8 mouse cellular contexts compared by ENCODE assay signal in genomic region chr2:30177700-30178675, GRCm38 (mm10). TPM values are rescaled to one million over a fixed set of nuclear protein-coding genes. Genes with fewer than 3 reads are reported as not detected.
A peak's percentile ranks its signal among the peaks of the same experiment; 100 is the strongest.
DNase-seq lines count a peak whose midpoint lies in the region; ATAC-seq and TF ChIP-seq lines count a peak whose summit lies in the region.

Gene Spout1, minus strand, starts transcription at chr2:30178459.

- TF ChIP-seq CTCF in heart, adult 2 months (IDR thresholded peaks at IDR 0.05): no peak

- no peaks in the 10 kb centered on the region for H3K79me2 ChIP-seq in heart, adult 2 months (replicated peaks; ENCODE audit: control insufficient read depth, insufficient read depth, low read length)

- H3K36me3 ChIP-seq in embryonic facial prominence, embryonic 14.5 days (ENCODE audit: control insufficient read depth, insufficient read depth, low read length): peaks cover 39% of the 10 kb centered on the region
- H3K36me3 ChIP-seq in heart, adult 2 months (ENCODE audit: control insufficient read depth, insufficient read depth, low read length): no peaks in the 10 kb centered on the region
- peaks cover 44% of the 10 kb centered on the region for H3K36me3 ChIP-seq in limb, embryonic 13.5 days
- peaks cover 26% of the 10 kb centered on the region for H3K36me3 ChIP-seq in midbrain, embryonic 16.5 days (ENCODE audit: control insufficient read depth, insufficient read depth, low read length)

- H3K4me1 ChIP-seq in embryonic facial prominence, embryonic 14.5 days (ENCODE audit: control insufficient read depth, insufficient read depth, low read length): peaks cover 8% of the 10 kb centered on the region; the same call in 1 of the 2 replicates
- 0 out of 2 replicates have a peak, but pooled peaks cover 2% of the 10 kb centered on the region for H3K4me1 ChIP-seq in heart, adult 2 months (ENCODE audit: control insufficient read depth, insufficient read depth, low read length)
- peaks cover 12% of the 10 kb centered on the region for H3K4me1 ChIP-seq in limb, embryonic 13.5 days
- H3K4me1 ChIP-seq in midbrain, embryonic 16.5 days (ENCODE audit: control insufficient read depth, insufficient read depth, low read length): peaks cover 13% of the 10 kb centered on the region

- TF ChIP-seq EP300 in heart, adult 2 months (IDR thresholded peaks at IDR 0.05; ENCODE audit: insufficient read depth, low read depth, low read length): no peak; the same call in 1 of the 2 replicates

- TF ChIP-seq POLR2A in heart, adult 2 months (IDR thresholded peaks at IDR 0.05; ENCODE audit: insufficient read depth, low read depth, low read length): peak; percentile 66

- H3K27me3 ChIP-seq in embryonic facial prominence, embryonic 14.5 days (replicated peaks; ENCODE audit: control insufficient read depth, insufficient read depth, low read length): no peaks in the 10 kb centered on the region
- no peaks in the 10 kb centered on the region for H3K27me3 ChIP-seq in heart, adult 2 months (ENCODE audit: control insufficient read depth, insufficient read depth, low read length)
- no peaks in the 10 kb centered on the region for H3K27me3 ChIP-seq in limb, embryonic 13.5 days
- H3K27me3 ChIP-seq in midbrain, embryonic 16.5 days (ENCODE audit: control insufficient read depth, insufficient read depth, low read depth, low read length): no peaks in the 10 kb centered on the region

- H3K9me3 ChIP-seq in embryonic facial prominence, embryonic 14.5 days (ENCODE audit: control insufficient read depth, low read length): no peaks in the 10 kb centered on the region
- H3K9me3 ChIP-seq in limb, embryonic 13.5 days: 0 out of 2 replicates have a peak, but pooled peaks cover 4% of the 10 kb centered on the region
- no peaks in the 10 kb centered on the region for H3K9me3 ChIP-seq in midbrain, embryonic 16.5 days (replicated peaks; ENCODE audit: control insufficient read depth, low read length, poor library complexity, severe bottlenecking)

- peak within 1 kb of the TSS; percentile 80 for H3K9ac ChIP-seq in embryonic facial prominence, embryonic 14.5 days (ENCODE audit: low read depth, low read length)
- peak within 1 kb of the TSS; percentile 60 for H3K9ac ChIP-seq in heart, adult 2 months (ENCODE audit: low read depth, low read length)
- H3K9ac ChIP-seq in limb, embryonic 13.5 days: peak within 1 kb of the TSS; percentile 82
- H3K9ac ChIP-seq in midbrain, embryonic 16.5 days (ENCODE audit: low read depth, low read length): peak within 1 kb of the TSS; percentile 81

- H3K27ac ChIP-seq in embryonic facial prominence, embryonic 14.5 days (replicated peaks; ENCODE audit: low read depth, low read length): no peak within 1 kb of the TSS
- peak within 1 kb of the TSS; percentile 45 for H3K27ac ChIP-seq in heart, adult 2 months
- H3K27ac ChIP-seq in limb, embryonic 13.5 days: no peak within 1 kb of the TSS
- peak within 1 kb of the TSS; percentile 73 for H3K27ac ChIP-seq in midbrain, embryonic 16.5 days (ENCODE audit: low read length)

- ATAC-seq in embryonic facial prominence, embryonic 14.5 days (ENCODE audit: low read depth): peak; percentile 99
- peak; percentile 98 for ATAC-seq in limb, embryonic 13.5 days (ENCODE audit: low FRiP score, low read depth)
- ATAC-seq in midbrain, embryonic 16.5 days: peak; percentile 99

- intact Hi-C loops in heart, adult 2 months (cut with DNase I): loop anchor here (2.0 kb wide), 3 partner anchors 27 to 93 kb away; partner anchors contain the start of genes Kyat1 and Lrrc8a

- WGBS in embryonic facial prominence, embryonic 14.5 days: 2% methylated on average over 29 of the region's 54 CpGs
- 2% methylated on average over 54 of the region's 54 CpGs for WGBS in heart, adult 2 months
- WGBS in limb, embryonic 13.5 days: 2% methylated on average over 54 of the region's 54 CpGs
- WGBS in midbrain, embryonic 16.5 days: 3% methylated on average over 54 of the region's 54 CpGs

- H3K4me3 ChIP-seq in embryonic facial prominence, embryonic 14.5 days (ENCODE audit: low read depth, low read length): peak within 1 kb of the TSS; percentile 70
- H3K4me3 ChIP-seq in heart, adult 2 months: peak within 1 kb of the TSS; percentile 58
- peak within 1 kb of the TSS; percentile 81 for H3K4me3 ChIP-seq in limb, embryonic 13.5 days
- H3K4me3 ChIP-seq in midbrain, embryonic 16.5 days (ENCODE audit: low read depth, low read length): peak within 1 kb of the TSS; percentile 70

- peak; percentile 94 for DNase-seq in 3T3-L1 (ENCODE audit: low read depth, low spot score)
- DNase-seq in adrenal gland, postnatal 4 days (ENCODE audit: low spot score in 2 of 2): peak; percentile 90 to 95
- peak; percentile 98 for DNase-seq in embryonic facial prominence, embryonic 14.5 days (ENCODE audit: low spot score)
- DNase-seq in heart, adult 2 months: peak; percentile 95 to 96
- peak; percentile 95 to 96 for DNase-seq in kidney, adult 8-10 months
- peak; percentile 81 to 96 for DNase-seq in spleen, postnatal 10 days (ENCODE audit: low spot score in 2 of 2)

- H3K4me2 ChIP-seq in embryonic facial prominence, embryonic 14.5 days (ENCODE audit: low read depth, low read length): peak within 1 kb of the TSS; percentile 70
- peak within 1 kb of the TSS; percentile 90 for H3K4me2 ChIP-seq in limb, embryonic 13.5 days (replicated peaks)
- H3K4me2 ChIP-seq in midbrain, embryonic 16.5 days (ENCODE audit: low read length): peak within 1 kb of the TSS; percentile 95

RNA-seq across cellular contexts. Expression of gene Spout1, which starts in this region (rescaled TPM):
- 10 to 100 TPM; 25.1 to 26.2 TPM for total RNA-seq in adrenal gland, postnatal 4 days (2021)
- polyA plus RNA-seq in embryonic facial prominence, embryonic 14.5 days (2014; fragmentation: Nextera tagmentation; extraction: Ambion mirVana): 63.8 and 67.8 TPM in 2 replicates
- 1 to 10 TPM; 5.1 to 5.4 TPM for total RNA-seq in heart, adult 2 months (2021)
- polyA plus RNA-seq in heart, adult 2 months (2012; rRNA removed): 9.4 and 10.3 TPM in 2 replicates
- 87.8 and 96.7 TPM in 2 replicates for polyA plus RNA-seq in limb, embryonic 13.5 days (2015; fragmentation: Nextera tagmentation; extraction: Ambion mirVana)
- 63.0 and 67.3 TPM in 2 replicates for polyA plus RNA-seq in midbrain, embryonic 16.5 days (2015; fragmentation: Nextera tagmentation; extraction: Ambion mirVana)

Comparison
In these comparisons a context has a peak if more than half of its experiments do, and no peak if none do; other contexts are left out.
1. RNA of gene Spout1 (total RNA-seq): 25.1 to 26.2 TPM in adrenal gland, postnatal 4 days; 5.1 to 5.4 TPM in heart, adult 2 months; every median in the first group is over 4 times any median in the second.
2. H3K27ac ChIP-seq: peak in heart, adult 2 months (single experiment) and midbrain, embryonic 16.5 days (single experiment); none in embryonic facial prominence, embryonic 14.5 days (single experiment) and limb, embryonic 13.5 days (single experiment).
3. Peak in every context shown above with its lines, with median percentiles within 50 percentile points of each other: DNase-seq, ATAC-seq, H3K4me2 ChIP-seq, H3K4me3 ChIP-seq and H3K9ac ChIP-seq.